Mouse (Mus musculus): Measurements from ENCODE around the gene Bach1.

The Bach1 gene

GRCm38 (mm10) chr16:87711961-87712360 is 13.2 kb downstream of the Bach1 start:
- no peak for DNase-seq (ENCODE audit: low read depth, low spot score)

GRCm38 (mm10) chr16:87712986-87713693 is 14.4 kb downstream of the Bach1 start:
- DNase-seq (ENCODE audit: low read depth, low spot score) = peak; percentile 75

- DNase-seq (ENCODE audit: low read depth, low spot score) = peak; percentile 37
Observed at GRCm38 (mm10) chr16:87714550-87714949, 15.8 kb downstream of the Bach1 start.

GRCm38 (mm10) chr16:87715221-87715620 is 16.5 kb downstream of the Bach1 start:
- DNase-seq (ENCODE audit: low read depth, low spot score) = no peak

- DNase-seq (ENCODE audit: low read depth, low spot score) = no peak
Observed at GRCm38 (mm10) chr16:87716269-87716668, 17.5 kb downstream of the Bach1 start.

GRCm38 (mm10) chr16:87717046-87717660 is 18.4 kb downstream of the Bach1 start:
- DNase-seq (ENCODE audit: low read depth, low spot score) = no peak

GRCm38 (mm10) chr16:87719071-87719470 is 20.3 kb downstream of the Bach1 start:
- DNase-seq (ENCODE audit: low read depth, low spot score) = no peak

- DNase-seq (ENCODE audit: low read depth, low spot score) = no peak
Observed at GRCm38 (mm10) chr16:87719688-87720283, 21.0 kb downstream of the Bach1 start.

- peak; percentile 87 for DNase-seq (ENCODE audit: low read depth, low spot score)
Observed at GRCm38 (mm10) chr16:87720851-87721409, 22.2 kb downstream of the Bach1 start.

GRCm38 (mm10) chr16:87722857-87723256 is 24.1 kb downstream of the Bach1 start:
- no peak for DNase-seq (ENCODE audit: low read depth, low spot score)

GRCm38 (mm10) chr16:87723479-87723878 is 24.7 kb downstream of the Bach1 start:
- DNase-seq (ENCODE audit: low read depth, low spot score) = no peak

- no peak for DNase-seq (ENCODE audit: low read depth, low spot score)
Observed at GRCm38 (mm10) chr16:87724826-87725225, 26.1 kb downstream of the Bach1 start.

- no peak for DNase-seq (ENCODE audit: low read depth, low spot score)
Observed at GRCm38 (mm10) chr16:87725241-87725640, 26.5 kb downstream of the Bach1 start.

GRCm38 (mm10) chr16:87725963-87726362 is 27.2 kb downstream of the Bach1 start:
- DNase-seq (ENCODE audit: low read depth, low spot score) = peak; percentile 58

GRCm38 (mm10) chr16:87726369-87726768 is 27.6 kb downstream of the Bach1 start:
- no peak for DNase-seq (ENCODE audit: low read depth, low spot score)

- DNase-seq (ENCODE audit: low read depth, low spot score) = no peak
Observed at GRCm38 (mm10) chr16:87727250-87727649, 28.5 kb downstream of the Bach1 start.

- DNase-seq (ENCODE audit: low read depth, low spot score) = no peak
Observed at GRCm38 (mm10) chr16:87727918-87728317, 29.2 kb downstream of the Bach1 start.

- no peak for DNase-seq (ENCODE audit: low read depth, low spot score)
Observed at GRCm38 (mm10) chr16:87728703-87729102, 30.0 kb downstream of the Bach1 start.

GRCm38 (mm10) chr16:87729469-87729868 is 30.7 kb downstream of the Bach1 start:
- DNase-seq (ENCODE audit: low read depth, low spot score) = no peak

GRCm38 (mm10) chr16:87734868-87735381 is 36.2 kb downstream of the Bach1 start:
- DNase-seq (ENCODE audit: low read depth, low spot score) = no peak

GRCm38 (mm10) chr16:87736106-87736505 is 37.4 kb downstream of the Bach1 start:
- DNase-seq (ENCODE audit: low read depth, low spot score) = peak; percentile 43

- no peak for DNase-seq (ENCODE audit: low read depth, low spot score)
Observed at GRCm38 (mm10) chr16:87737296-87737695, 38.6 kb downstream of the Bach1 start.
